Mouse (Mus musculus) inflammation-experienced regulatory T-cells (primary cell): ENCODE data around the gene Dab1. TPM values are rescaled to one million over a fixed set of nuclear protein-coding genes. Genes with fewer than 3 reads are reported as not detected.

ENCODE experiments used
- polyA plus RNA-seq, 2 experiments: library from polyadenylated mRNA; unstranded; fragments of 100-300 nt; shearing (Covaris generic); gene quantifications; one replicate each; pipeline ENCODE4 v1.2.1; 2017

Gene Dab1
- polyA plus RNA-seq: 1 to 10 TPM in 1 of 2 experiments, not detected in 1; 1.6 TPM

DNA sequence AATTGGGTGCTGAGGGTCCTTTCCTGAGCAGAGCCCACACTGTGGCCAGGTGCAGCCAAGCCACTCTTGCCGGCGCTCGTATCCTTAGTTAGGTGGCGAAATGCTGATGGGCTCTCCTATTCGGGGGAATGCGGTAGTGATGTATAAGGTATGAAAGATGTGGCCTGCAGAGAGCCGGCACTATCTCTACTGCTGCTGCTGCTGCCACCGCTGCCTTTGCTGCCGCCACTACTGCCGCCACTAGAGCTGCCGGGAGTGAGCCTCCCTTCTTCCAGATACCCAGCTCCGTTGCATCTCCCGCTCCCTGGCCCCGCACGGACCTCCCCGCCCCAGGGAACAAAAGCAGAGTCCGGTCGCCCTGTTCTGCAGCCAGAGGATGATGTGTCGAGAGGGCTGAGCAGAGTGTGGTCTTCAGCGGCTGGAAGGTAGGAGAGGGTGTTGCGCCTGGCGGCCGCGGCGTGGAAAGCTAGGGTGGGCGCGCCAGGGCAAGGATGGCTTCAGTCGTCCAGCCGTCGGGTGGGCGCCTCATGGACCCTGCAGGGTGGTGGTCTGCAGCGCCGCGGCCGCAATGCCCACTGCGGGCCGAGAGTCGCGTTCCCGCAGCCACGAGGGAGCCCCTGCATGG lies at the start of gene Dab1:
Gene Dab1, plus strand, starts transcription at position 39 of the 625 bp plus-strand sequence.

DNA sequence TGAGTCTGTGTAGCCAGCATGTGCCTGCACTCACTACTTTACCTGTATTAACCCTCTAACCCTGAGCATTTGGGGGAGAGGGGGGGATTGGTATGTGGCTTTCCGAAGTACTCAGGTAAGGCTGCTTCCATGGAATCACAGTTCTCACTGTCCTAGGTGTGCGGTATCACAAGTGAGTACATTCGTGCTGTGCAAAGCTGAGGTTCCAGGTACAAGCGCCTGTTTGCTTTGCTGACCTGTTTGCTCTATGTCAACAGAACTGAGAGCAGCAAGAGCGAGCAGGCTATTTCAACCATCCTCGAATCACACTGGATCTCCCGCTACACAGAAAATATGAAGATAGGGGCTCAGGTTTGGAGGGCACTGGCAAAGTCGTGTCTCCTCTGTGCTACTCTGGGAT lies 1146.9 kb downstream of the Dab1 start, which contains the start of gene C8b:
Gene C8b, plus strand, starts transcription at position 253 of the 400 bp plus-strand sequence.

